Mouse (Mus musculus) lung, adult 18-20 months (tissue): ENCODE data around the gene Pdzd7.

Experiments used
- DNase-seq, 2 experiments: peaks; one replicate each; pipeline ENCODE4 v3.0.0; 2022; ENCODE audit warnings: mixed read lengths in 2 of 2

Gene Pdzd7

GRCm38 (mm10) chr19:45012219-45012618 lies 33.3 kb downstream of the Pdzd7 start:
- DNase-seq = no peak

- DNase-seq = no peak
These were observed 34.9 kb downstream of the Pdzd7 start for GRCm38 (mm10) chr19:45010646-45011045.

GRCm38 (mm10) chr19:45007425-45008191 lies 37.9 kb downstream of the Pdzd7 start:
- DNase-seq = no peak

GRCm38 (mm10) chr19:45007021-45007420 lies 38.5 kb downstream of the Pdzd7 start:
- no peak for DNase-seq

- DNase-seq = peak; percentile 97 to 98
These were observed 39.4 kb downstream of the Pdzd7 start, which contains the start of gene Mrpl43 for GRCm38 (mm10) chr19:45005957-45006712. Gene Mrpl43, minus strand, starts transcription at chr19:45006442.

- peak; percentile 71 to 76 for DNase-seq
These were observed 40.1 kb downstream of the Pdzd7 start, which contains the start of gene Twnk for GRCm38 (mm10) chr19:45005444-45005843. Gene Twnk, plus strand, starts transcription at chr19:45005663.

GRCm38 (mm10) chr19:45003740-45004516 lies 41.6 kb downstream of the Pdzd7 start:
- DNase-seq = no peak

- no peak for DNase-seq
These were observed 43.2 kb downstream of the Pdzd7 start for GRCm38 (mm10) chr19:45002301-45002700.

GRCm38 (mm10) chr19:44999647-45000046 lies 45.9 kb downstream of the Pdzd7 start:
- DNase-seq = no peak

- no peak for DNase-seq
These were observed 47.7 kb downstream of the Pdzd7 start for GRCm38 (mm10) chr19:44997786-44998185.

- no peak for DNase-seq
These were observed 52.8 kb downstream of the Pdzd7 start for GRCm38 (mm10) chr19:44992712-44993111.

GRCm38 (mm10) chr19:44992246-44992645 lies 53.3 kb downstream of the Pdzd7 start:
- no peak for DNase-seq

- no peak for DNase-seq
These were observed 54.5 kb downstream of the Pdzd7 start for GRCm38 (mm10) chr19:44991031-44991430.

- DNase-seq = no peak
These were observed 55.7 kb downstream of the Pdzd7 start for GRCm38 (mm10) chr19:44989567-44990495.

- DNase-seq = peak in 1 of 2 experiments; percentile 9
These were observed 56.5 kb downstream of the Pdzd7 start, which contains the start of gene Sema4g for GRCm38 (mm10) chr19:44988831-44989566. Gene Sema4g, plus strand, starts transcription at chr19:44989101.

- no peak for DNase-seq
These were observed 57.2 kb downstream of the Pdzd7 start for GRCm38 (mm10) chr19:44988321-44988720.

- no peak for DNase-seq
These were observed 57.7 kb downstream of the Pdzd7 start for GRCm38 (mm10) chr19:44987851-44988250.

GRCm38 (mm10) chr19:44987004-44987403 lies 58.5 kb downstream of the Pdzd7 start:
- no peak for DNase-seq

GRCm38 (mm10) chr19:44985159-44985988 lies 60.1 kb downstream of the Pdzd7 start:
- no peak for DNase-seq

- DNase-seq = no peak
These were observed 61.1 kb downstream of the Pdzd7 start for GRCm38 (mm10) chr19:44984420-44984819.
